Mouse (Mus musculus) Patski (cell line): ENCODE measurements around the gene Cacna1b. TPM values are rescaled to one million over a fixed set of nuclear protein-coding genes. Genes with fewer than 3 reads are reported as not detected.

Experiments
- ATAC-seq: fragments of 100-300 bp; one replicate; pipeline ENCODE4 v1.8.0; 2021
- CTCF ChIA-PET: fragments of 350-600 bp; sonication (Branson Sonifier 250); formaldehyde crosslinking; loops from one replicate; lab custom pipeline; 2022; ENCODE audit warnings: inconsistent platforms; lab: Charles Lee
- POLR2A ChIA-PET: fragments of 350-600 bp; sonication (Branson Sonifier 250); formaldehyde crosslinking; loops from one replicate; lab custom pipeline; 2022; ENCODE audit warnings: antibody characterized with exemption, inconsistent platforms; lab: Charles Lee
- DNase-seq: peaks from one replicate; pipeline ENCODE4 v3.0.0-alpha.2; 2011; ENCODE audit warnings: low read depth, low spot score
- H3K27me3 ChIP-seq: fragments of 371-371 bp; one replicate; pipeline ENCODE4 v1.5.1; 2021
- CTCF ChIP-seq: fragments of 100-300 bp; IDR thresholded peaks from one replicate; pipeline ENCODE4 v1.5.1; 2021
- in situ Hi-C: fragments of 300-500 bp; cut with MboI; formaldehyde crosslinking; loops from 3 replicates; pipeline ENCODE4 v1.11.1; 2018; ENCODE audit warnings: low pct_unique_long_range_greater_than_20kb, mixed read lengths
- polyA plus RNA-seq: library from polyadenylated mRNA; unstranded; gene quantifications from one replicate; pipeline ENCODE4 v1.2.3, GENCODE M21; 2021

Cacna1b gene
- polyA plus RNA-seq, 1 experiment from 2014 or later = 0.42 TPM

GRCm38 (mm10) chr2:24659150-24659775 lies 103.7 kb downstream of the Cacna1b start:
- POLR2A ChIA-PET = no interaction called here
- peaks cover 18% of the 10 kb centered on the region for H3K27me3 ChIP-seq
- CTCF ChIA-PET = interaction anchor here (1.1 to 1.3 kb wide), 2 partner anchors 12 to 17 kb away, joined by 3 to 8 read pairs; no protein-coding TSS in a partner anchor
- TF ChIP-seq CTCF = no peak
- ATAC-seq = no peak
- DNase-seq = no peak
- in situ Hi-C loops = no loop called here

- ATAC-seq = no peak
- TF ChIP-seq CTCF = no peak
- H3K27me3 ChIP-seq = peaks cover 9% of the 10 kb centered on the region
- ChIA-PET CTCF (no interaction called here), POLR2A (no interaction called here)
- no peak for DNase-seq
- in situ Hi-C loops = no loop called here
Observed at GRCm38 (mm10) chr2:24648503-24648902, 114.4 kb downstream of the Cacna1b start.

GRCm38 (mm10) chr2:24646452-24647146 lies 116.4 kb downstream of the Cacna1b start:
- ChIA-PET POLR2A (interaction anchor here (0.6 kb wide), 1 partner anchor 75 kb away, joined by 6 read pairs; no protein-coding TSS in a partner anchor), CTCF (interaction anchor here (0.9 to 1.7 kb wide), 2 partner anchors 12 to 13 kb away, joined by 4 to 8 read pairs; no protein-coding TSS in a partner anchor)
- no peak for DNase-seq
- H3K27me3 ChIP-seq = peaks cover 6% of the 10 kb centered on the region
- in situ Hi-C loops = no loop called here
- TF ChIP-seq CTCF = no peak
- no peak for ATAC-seq

GRCm38 (mm10) chr2:24642834-24643233 lies 120.1 kb downstream of the Cacna1b start:
- ChIA-PET POLR2A (no interaction called here), CTCF (interaction anchor here (1.3 kb wide), 1 partner anchor 16 kb away, joined by 3 read pairs; no protein-coding TSS in a partner anchor)
- ATAC-seq = no peak
- H3K27me3 ChIP-seq = no peaks in the 10 kb centered on the region
- TF ChIP-seq CTCF = no peak
- no peak for DNase-seq
- in situ Hi-C loops = no loop called here

GRCm38 (mm10) chr2:24638102-24638954 lies 124.6 kb downstream of the Cacna1b start:
- ATAC-seq (no peak), DNase-seq (no peak)
- in situ Hi-C loops = no loop called here
- POLR2A ChIA-PET = no interaction called here
- peaks cover 5% of the 10 kb centered on the region for H3K27me3 ChIP-seq
- no peak for TF ChIP-seq CTCF
- CTCF ChIA-PET = interaction anchor here (0.9 kb wide), 1 partner anchor 37 kb away, joined by 3 read pairs; no protein-coding TSS in a partner anchor

- in situ Hi-C loops = no loop called here
- ATAC-seq (no peak), DNase-seq (no peak)
- no peak for TF ChIP-seq CTCF
- ChIA-PET POLR2A (no interaction called here), CTCF (interaction anchor here (0.9 to 1.3 kb wide), 3 partner anchors 12 to 13 kb away, joined by 3 to 4 read pairs (median 3); no protein-coding TSS in a partner anchor)
- H3K27me3 ChIP-seq = peaks cover 11% of the 10 kb centered on the region
Observed at GRCm38 (mm10) chr2:24633645-24634044, 129.3 kb downstream of the Cacna1b start.

- ATAC-seq (no peak), DNase-seq (no peak)
- no peaks in the 10 kb centered on the region for H3K27me3 ChIP-seq
- ChIA-PET CTCF (no interaction called here), POLR2A (no interaction called here)
- in situ Hi-C loops = no loop called here
- no peak for TF ChIP-seq CTCF
Observed at GRCm38 (mm10) chr2:24617141-24617540, 145.8 kb downstream of the Cacna1b start.

GRCm38 (mm10) chr2:24609789-24610188 lies 153.2 kb downstream of the Cacna1b start:
- DNase-seq (no peak), ATAC-seq (no peak)
- ChIA-PET POLR2A (no interaction called here), CTCF (interaction anchor here (1.2 to 1.5 kb wide), 2 partner anchors 9 to 11 kb away, joined by 3 read pairs; no protein-coding TSS in a partner anchor)
- in situ Hi-C loops = no loop called here
- TF ChIP-seq CTCF = no peak
- H3K27me3 ChIP-seq = no peaks in the 10 kb centered on the region

GRCm38 (mm10) chr2:24608765-24609138 lies 154.2 kb downstream of the Cacna1b start:
- in situ Hi-C loops = no loop called here
- TF ChIP-seq CTCF = no peak
- ChIA-PET CTCF (no interaction called here), POLR2A (no interaction called here)
- ATAC-seq (no peak), DNase-seq (no peak)
- peaks cover 7% of the 10 kb centered on the region for H3K27me3 ChIP-seq
